Mouse (Mus musculus): ENCODE results near the gene 1700109H08Rik. TPM values are rescaled to one million over a fixed set of nuclear protein-coding genes. Genes with fewer than 3 reads are reported as not detected.

The 1700109H08Rik gene
- 6.5 TPM for polyA plus RNA-seq (2014; fragmentation: Illumina TruSeq; extraction: RNeasy Lipid Tissue Mini Kit (QIAGEN cat#74804); ENCODE audit: low read depth, low replicate concordance)

DNA sequence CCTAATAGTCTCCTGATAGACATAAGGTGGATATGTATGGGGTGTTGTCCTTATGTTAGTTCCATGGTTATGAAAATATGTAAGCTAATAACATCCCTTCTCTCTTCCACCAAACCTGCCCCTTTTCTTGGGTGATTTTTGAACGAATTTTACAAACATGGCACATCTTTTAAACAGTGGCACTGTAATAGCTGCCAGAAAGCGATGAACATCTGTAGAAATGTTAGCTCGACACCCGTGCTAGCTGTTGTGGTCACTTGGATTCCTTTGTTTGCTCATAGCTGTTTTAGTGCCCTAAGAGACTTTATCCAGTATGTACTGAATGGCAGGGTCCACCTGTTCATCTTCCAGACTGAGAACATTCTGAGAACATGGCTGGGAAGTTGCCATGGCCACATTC is at the start of gene 1700109H08Rik:
Gene 1700109H08Rik, plus strand, starts transcription at position 301 of the 400 bp plus-strand sequence.

DNA sequence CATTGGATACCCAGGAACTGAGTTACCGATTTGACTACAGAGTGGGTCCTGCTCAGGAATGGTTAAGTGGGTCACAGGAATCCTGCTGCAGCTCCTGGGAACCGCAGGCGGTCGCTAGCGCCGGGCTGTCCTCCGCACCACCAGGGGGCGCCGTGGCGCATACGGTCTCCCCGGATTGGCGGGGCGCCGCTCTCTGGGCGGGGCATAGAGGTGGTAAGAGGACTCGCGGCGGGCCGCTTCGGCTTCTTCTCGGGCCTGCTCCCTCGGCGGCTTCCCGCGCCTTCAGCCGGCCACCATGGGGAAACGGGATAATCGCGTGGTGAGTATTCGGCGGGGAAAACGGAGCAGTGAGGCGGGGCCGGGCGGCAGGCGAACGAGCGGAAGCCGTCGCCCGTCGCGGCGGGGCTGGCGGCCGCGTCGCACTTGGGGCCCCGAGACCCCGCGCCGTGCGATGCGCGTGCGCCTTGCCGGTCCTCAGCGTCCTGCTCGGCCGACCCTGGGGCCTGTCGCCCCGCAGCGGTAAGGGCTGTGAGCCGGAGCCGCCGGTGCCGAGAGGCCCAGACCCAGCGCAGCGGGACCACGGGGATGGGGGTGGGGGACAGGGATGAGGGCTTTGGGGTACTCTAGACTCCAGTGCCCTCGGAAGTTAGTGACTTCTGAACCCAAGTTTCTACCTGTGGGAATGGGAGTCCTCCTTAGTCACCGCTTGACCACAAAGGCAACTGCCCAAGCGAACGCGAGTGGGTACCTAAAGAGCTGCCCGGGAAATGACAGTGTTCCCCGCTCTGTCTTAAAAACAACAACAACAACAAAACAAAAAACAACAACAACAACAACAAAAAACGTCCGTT is 27.5 kb upstream of the 1700109H08Rik start, which contains the start of gene Fam133b:
Gene Fam133b, plus strand, starts transcription at position 205 of the 851 bp plus-strand sequence.

DNA sequence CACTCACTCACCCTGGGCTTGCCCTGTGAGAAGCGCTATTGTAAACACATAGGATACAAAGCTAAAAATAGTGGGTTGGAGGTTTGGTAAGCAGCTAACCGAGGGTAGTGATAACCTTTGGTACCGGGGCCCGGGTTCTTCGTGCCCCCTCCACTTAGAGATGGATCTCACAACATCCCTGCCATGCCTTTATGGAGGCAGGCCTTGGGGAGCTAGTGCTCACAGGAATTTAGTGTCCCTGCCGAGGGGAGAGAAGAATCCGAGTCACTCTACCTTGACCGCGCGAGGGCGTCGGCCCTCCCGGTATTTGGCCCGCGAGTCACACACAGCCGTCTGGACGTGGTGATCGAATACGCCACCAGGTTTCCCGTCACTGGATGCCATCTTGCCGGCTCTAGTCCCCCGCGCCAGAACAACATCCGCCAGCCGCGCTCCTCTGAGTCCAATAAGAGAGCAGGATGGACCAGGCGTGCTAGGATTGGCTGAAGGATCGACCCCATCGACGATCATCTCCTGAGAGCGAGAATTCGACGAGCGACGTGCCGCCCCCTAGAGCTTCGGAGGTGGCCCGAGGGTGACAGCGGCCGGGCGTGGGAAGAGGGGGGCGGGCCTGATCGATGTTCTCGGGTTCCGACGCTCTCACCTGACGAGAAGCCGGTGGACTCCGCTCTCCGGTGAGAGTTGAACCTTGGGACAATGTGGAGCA is 24.5 kb downstream of the 1700109H08Rik start, which contains the start of gene Pex1:
Gene Pex1, plus strand, starts transcription at position 374 of the 706 bp plus-strand sequence.

GRCm38 (mm10) chr5:3596399-3596766 is 25.0 kb downstream of the 1700109H08Rik start, which contains the start of gene Rbm48:
Gene Rbm48, minus strand, starts transcription at chr5:3596585.

Other genes with a start within 250 kb of the 1700109H08Rik start
- gene Cdk6, start 230.1 kb upstream of the 1700109H08Rik start, polyA plus RNA-seq (2014; fragmentation: Illumina TruSeq; extraction: RNeasy Lipid Tissue Mini Kit (QIAGEN cat#74804); ENCODE audit: low read depth, low replicate concordance) = 22.6 TPM
- gene Fam133b, start 27.7 kb upstream of the 1700109H08Rik start, polyA plus RNA-seq (2014; fragmentation: Illumina TruSeq; extraction: RNeasy Lipid Tissue Mini Kit (QIAGEN cat#74804); ENCODE audit: low read depth, low replicate concordance) = 55.5 TPM
- gene Pex1, start 24.5 kb downstream of the 1700109H08Rik start, polyA plus RNA-seq (2014; fragmentation: Illumina TruSeq; extraction: RNeasy Lipid Tissue Mini Kit (QIAGEN cat#74804); ENCODE audit: low read depth, low replicate concordance) = 34.3 TPM
- 21.3 TPM for gene Rbm48, start 25.0 kb downstream of the 1700109H08Rik start, polyA plus RNA-seq (2014; fragmentation: Illumina TruSeq; extraction: RNeasy Lipid Tissue Mini Kit (QIAGEN cat#74804); ENCODE audit: low read depth, low replicate concordance)
- gene Tmbim7, start 79.6 kb downstream of the 1700109H08Rik start, polyA plus RNA-seq (2014; fragmentation: Illumina TruSeq; extraction: RNeasy Lipid Tissue Mini Kit (QIAGEN cat#74804); ENCODE audit: low read depth, low replicate concordance) = not detected
- 140 TPM for gene Gatad1, start 85.6 kb downstream of the 1700109H08Rik start, polyA plus RNA-seq (2014; fragmentation: Illumina TruSeq; extraction: RNeasy Lipid Tissue Mini Kit (QIAGEN cat#74804); ENCODE audit: low read depth, low replicate concordance)
- gene Ankib1, start 231.4 kb downstream of the 1700109H08Rik start, polyA plus RNA-seq (2014; fragmentation: Illumina TruSeq; extraction: RNeasy Lipid Tissue Mini Kit (QIAGEN cat#74804); ENCODE audit: low read depth, low replicate concordance) = 69.5 TPM
- gene Krit1, start 231.6 kb downstream of the 1700109H08Rik start, polyA plus RNA-seq (2014; fragmentation: Illumina TruSeq; extraction: RNeasy Lipid Tissue Mini Kit (QIAGEN cat#74804); ENCODE audit: low read depth, low replicate concordance) = 122 TPM

All from sigmoid colon, adult 10 weeks (tissue).